Mouse (Mus musculus) small intestine, adult 2 months (tissue): Measurements from ENCODE around the gene Fam160a1. TPM values are rescaled to one million over a fixed set of nuclear protein-coding genes. Genes with fewer than 3 reads are reported as not detected.

Experiments
- H3K27ac ChIP-seq: fragments of 200-500 bp; 2 replicates; pipeline ENCODE4 v1.5.1; 2012; ENCODE audit warnings: low read depth, low read length, control low read depth, inconsistent platforms; ENCODE audit not compliant: insufficient read depth
- H3K27me3 ChIP-seq: fragments of 200-500 bp; 2 replicates; pipeline ENCODE4 v1.6.1; 2012; ENCODE audit warnings: mild to moderate bottlenecking, moderate library complexity, low read length, inconsistent platforms; ENCODE audit not compliant: control insufficient read depth, insufficient read depth
- H3K36me3 ChIP-seq: fragments of 200-500 bp; 2 replicates; pipeline ENCODE4 v1.6.1; 2012; ENCODE audit warnings: mild to moderate bottlenecking, low read length, control low read depth, inconsistent platforms; ENCODE audit not compliant: control insufficient read depth, insufficient read depth
- H3K4me1 ChIP-seq: fragments of 200-500 bp; 2 replicates; pipeline ENCODE4 v1.6.1; 2012; ENCODE audit warnings: low read length, inconsistent platforms, mixed read lengths; ENCODE audit not compliant: control insufficient read depth, insufficient read depth, insufficient read length
- H3K4me3 ChIP-seq: fragments of 200-500 bp; 2 replicates; pipeline ENCODE4 v1.5.1; 2012; ENCODE audit warnings: low read depth, mild to moderate bottlenecking, control low read depth, inconsistent platforms, low read length, moderate library complexity
- CTCF ChIP-seq: fragments of 200-500 bp; IDR thresholded peaks from 2 replicates; pipeline ENCODE4 v1.5.1; 2012; ENCODE audit warnings: low read depth, mild to moderate bottlenecking, control low read depth, inconsistent platforms, low read length, moderate library complexity, mixed read lengths; ENCODE audit not compliant: insufficient replicate concordance, insufficient read length; ENCODE audit errors: extremely low read depth
- POLR2A ChIP-seq: fragments of 200-500 bp; IDR thresholded peaks from 2 replicates; pipeline ENCODE4 v1.6.1; 2012; ENCODE audit warnings: low read depth, mild to moderate bottlenecking, control low read depth, inconsistent platforms, low read length, moderate library complexity
- WGBS: fragments of 180-500 bp; shearing (Covaris S2); methylation state at CpG from one replicate; pipeline ENCODE4 v1.1.7; 2018; 5-methylcytosine and 5-hydroxymethylcytosine counted together
- polyA plus RNA-seq: library from polyadenylated mRNA; depleted of rRNA; stranded (reverse); fragments of >200 nt; gene quantifications from 2 replicates; pipeline ENCODE4 v1.2.3, GENCODE M21; 2012; rRNA removed

The Fam160a1 gene
- polyA plus RNA-seq, 1 experiment: 12.6 TPM

- WGBS: 86% methylated on average over 2 of the region's 2 CpGs
Measured at GRCm38 (mm10) chr3:85633733-85634132, 183.4 kb downstream of the Fam160a1 start.

GRCm38 (mm10) chr3:85629895-85630510 lies 187.1 kb downstream of the Fam160a1 start:
- H3K27ac ChIP-seq: no peak overlapping the region
- TF ChIP-seq CTCF (no peak), POLR2A (no peak)
- H3K27me3 ChIP-seq: no peaks in the 10 kb centered on the region
- H3K4me3 ChIP-seq: no peak overlapping the region
- WGBS: 88% methylated on average over 4 of the region's 4 CpGs
- H3K36me3 ChIP-seq: no peaks in the 10 kb centered on the region
- 0 out of 2 replicates have a peak, but pooled peaks cover 2% of the 10 kb centered on the region for H3K4me1 ChIP-seq

More at GRCm38 (mm10) chr3:85633733-85634132, 183.4 kb downstream of the Fam160a1 start:
- Histone ChIP-seq H3K36me3 (peaks cover 1% of the 10 kb centered on the region; the same call in 1 of the 2 replicates), H3K4me3 (no peak overlapping the region), H3K4me1 (0 out of 2 replicates have a peak, but pooled peaks cover 2% of the 10 kb centered on the region), H3K27me3 (no peaks in the 10 kb centered on the region), H3K27ac (no peak overlapping the region)
- no peak for TF ChIP-seq POLR2A
- no peak for TF ChIP-seq CTCF

GRCm38 (mm10) chr3:85619751-85620150 lies 197.3 kb downstream of the Fam160a1 start:
- no peak overlapping the region for H3K27ac ChIP-seq
- H3K4me1 ChIP-seq: no peaks in the 10 kb centered on the region
- 95% methylated on average over 1 of the region's 1 CpGs for WGBS
- no peak overlapping the region for H3K4me3 ChIP-seq
- peaks cover 1% of the 10 kb centered on the region; the same call in 1 of the 2 replicates for H3K36me3 ChIP-seq
- H3K27me3 ChIP-seq: no peaks in the 10 kb centered on the region
- TF ChIP-seq CTCF (no peak), POLR2A (no peak)

GRCm38 (mm10) chr3:85619345-85619744 lies 197.7 kb downstream of the Fam160a1 start:
- H3K4me1 ChIP-seq: no peaks in the 10 kb centered on the region
- 96% methylated on average over 5 of the region's 5 CpGs for WGBS
- TF ChIP-seq CTCF (no peak), POLR2A (no peak)
- no peak overlapping the region for H3K27ac ChIP-seq
- no peak overlapping the region for H3K4me3 ChIP-seq
- no peaks in the 10 kb centered on the region for H3K27me3 ChIP-seq
- peaks cover 1% of the 10 kb centered on the region; the same call in 1 of the 2 replicates for H3K36me3 ChIP-seq

GRCm38 (mm10) chr3:85618885-85619284 lies 198.2 kb downstream of the Fam160a1 start:
- no peak overlapping the region for H3K27ac ChIP-seq
- H3K4me1 ChIP-seq: no peaks in the 10 kb centered on the region
- no peak overlapping the region for H3K4me3 ChIP-seq
- H3K27me3 ChIP-seq: no peaks in the 10 kb centered on the region
- 87% methylated on average over 6 of the region's 6 CpGs for WGBS
- TF ChIP-seq POLR2A (no peak), CTCF (no peak)
- peaks cover 1% of the 10 kb centered on the region; the same call in 1 of the 2 replicates for H3K36me3 ChIP-seq

GRCm38 (mm10) chr3:85616389-85616788 lies 200.7 kb downstream of the Fam160a1 start:
- 77% methylated on average over 1 of the region's 1 CpGs for WGBS
- no peaks in the 10 kb centered on the region for H3K27me3 ChIP-seq
- TF ChIP-seq CTCF: no peak
- TF ChIP-seq POLR2A: no peak

More at GRCm38 (mm10) chr3:85616389-85616788, 200.7 kb downstream of the Fam160a1 start:
- H3K27ac ChIP-seq: no peak overlapping the region
- H3K36me3 ChIP-seq: peaks cover 1% of the 10 kb centered on the region; the same call in 1 of the 2 replicates
- no peak overlapping the region for H3K4me3 ChIP-seq
- H3K4me1 ChIP-seq: no peaks in the 10 kb centered on the region

Other genes with a start within 250 kb of the Fam160a1 start
- gene Gatb, start 243.2 kb downstream of the Fam160a1 start, polyA plus RNA-seq: 1.6 and 2.1 TPM in 2 replicates
- 2.3 and 2.7 TPM in 2 replicates for gene Glt28d2, start 70.2 kb upstream of the Fam160a1 start, polyA plus RNA-seq
- gene Gm37240, start 70.2 kb upstream of the Fam160a1 start, polyA plus RNA-seq: 26.5 and 58.2 TPM in 2 replicates
- gene Sh3d19, start 153.8 kb upstream of the Fam160a1 start, polyA plus RNA-seq: 90.1 and 205 TPM in 2 replicates
- not detected in 2 replicates for gene Prss48, start 185.2 kb upstream of the Fam160a1 start, polyA plus RNA-seq